Mouse (Mus musculus) brain, embryonic 18.5 days (tissue): ENCODE results near the gene Trabd.

ENCODE experiments used
- DNase-seq: peaks from one replicate; pipeline ENCODE4 v3.0.0-alpha.2; 2012; ENCODE audit warnings: low read depth, low spot score

Gene Trabd

DNA sequence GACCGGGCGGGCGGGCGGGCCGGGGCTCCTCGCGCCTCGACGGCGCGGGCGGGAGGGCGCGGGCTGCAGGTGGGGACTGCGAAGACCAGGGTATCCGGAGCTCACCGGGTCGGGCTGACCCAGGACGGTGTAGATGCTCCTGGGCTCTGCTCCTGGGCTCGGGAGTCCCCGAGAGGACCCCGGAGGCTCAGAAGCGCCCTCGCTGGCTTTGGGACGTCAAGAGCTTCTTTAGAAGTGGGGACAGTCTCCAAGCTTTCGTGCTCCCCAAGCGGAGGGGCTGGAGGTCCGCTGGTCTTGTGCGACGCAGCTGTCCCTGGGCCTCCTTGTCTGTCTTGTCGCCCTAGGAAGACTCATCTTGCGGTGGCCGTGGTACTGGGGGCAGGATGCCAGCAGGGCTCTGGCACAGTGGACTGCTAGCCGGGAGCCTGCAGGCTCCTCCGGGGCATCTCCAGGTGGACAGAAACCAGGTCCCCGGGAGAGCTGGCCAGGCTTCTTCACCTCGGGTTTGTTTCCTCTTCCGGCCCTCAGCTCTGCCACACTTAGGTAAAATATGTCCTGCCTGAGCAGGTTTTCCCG is 1.3 kb downstream of the Trabd start:
- DNase-seq = no peak

GRCm38 (mm10) chr15:89078208-89078836 is 3.4 kb downstream of the Trabd start:
- no peak for DNase-seq

DNA sequence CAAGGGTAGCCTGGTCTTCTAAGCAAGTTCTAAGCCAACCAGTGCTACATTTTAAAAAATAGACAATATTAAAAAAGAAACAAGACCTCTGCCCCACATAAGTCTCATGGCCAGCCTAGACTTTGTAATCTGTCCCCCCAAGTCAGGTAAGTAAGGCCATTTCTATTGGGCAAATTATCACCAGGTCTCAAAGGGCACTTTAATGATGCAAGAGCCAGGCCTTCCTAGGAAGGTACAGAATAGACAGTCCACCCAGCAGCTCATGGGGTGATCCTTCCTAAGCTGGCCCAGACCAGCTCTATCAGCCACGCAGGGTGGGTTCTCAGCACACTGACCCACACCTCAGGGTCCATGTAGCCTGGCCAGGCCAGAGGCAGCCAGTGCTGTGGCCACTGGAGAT is 9.0 kb downstream of the Trabd start:
- DNase-seq = no peak

- no peak for DNase-seq
Observed at GRCm38 (mm10) chr15:89084826-89085225, 9.9 kb downstream of the Trabd start.

GRCm38 (mm10) chr15:89088607-89089247 is 13.8 kb downstream of the Trabd start, which contains the start of gene Selenoo:
TSS of gene Selenoo (plus strand) at chr15:89089084.
- peak; percentile 75 for DNase-seq

DNA sequence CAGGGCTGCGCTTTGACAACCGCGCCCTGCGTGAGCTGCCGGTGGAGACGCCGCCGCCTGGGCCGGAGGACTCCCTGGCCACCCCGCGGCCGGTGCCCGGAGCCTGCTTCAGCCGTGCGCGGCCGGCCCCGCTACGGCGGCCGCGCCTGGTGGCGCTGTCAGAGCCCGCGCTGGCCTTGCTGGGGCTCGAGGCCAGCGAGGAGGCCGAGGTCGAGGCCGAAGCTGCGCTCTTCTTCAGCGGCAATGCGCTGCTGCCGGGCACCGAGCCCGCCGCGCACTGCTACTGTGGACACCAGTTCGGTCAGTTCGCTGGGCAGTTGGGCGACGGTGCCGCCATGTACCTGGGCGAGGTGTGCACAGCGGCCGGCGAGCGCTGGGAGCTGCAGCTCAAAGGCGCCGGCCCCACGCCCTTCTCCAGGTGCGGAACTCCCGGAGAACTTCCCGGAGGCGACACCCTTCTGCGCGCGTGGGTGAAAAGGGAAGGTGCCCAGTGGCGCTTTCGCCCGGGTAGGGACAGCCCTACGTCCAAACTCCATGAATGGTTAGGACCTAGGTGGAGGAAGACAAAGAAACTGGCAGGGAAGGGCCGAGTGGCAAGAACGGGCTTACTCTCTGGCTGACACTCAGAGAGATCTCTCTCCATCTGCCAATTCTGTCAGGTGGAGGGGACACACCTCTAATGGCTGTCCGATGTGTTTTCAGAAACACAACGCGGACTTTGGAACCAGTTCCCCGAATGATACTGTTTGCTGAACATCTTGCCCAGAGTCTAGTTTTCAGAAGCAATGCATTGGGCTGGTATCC is 14.5 kb downstream of the Trabd start:
- no peak for DNase-seq

DNA sequence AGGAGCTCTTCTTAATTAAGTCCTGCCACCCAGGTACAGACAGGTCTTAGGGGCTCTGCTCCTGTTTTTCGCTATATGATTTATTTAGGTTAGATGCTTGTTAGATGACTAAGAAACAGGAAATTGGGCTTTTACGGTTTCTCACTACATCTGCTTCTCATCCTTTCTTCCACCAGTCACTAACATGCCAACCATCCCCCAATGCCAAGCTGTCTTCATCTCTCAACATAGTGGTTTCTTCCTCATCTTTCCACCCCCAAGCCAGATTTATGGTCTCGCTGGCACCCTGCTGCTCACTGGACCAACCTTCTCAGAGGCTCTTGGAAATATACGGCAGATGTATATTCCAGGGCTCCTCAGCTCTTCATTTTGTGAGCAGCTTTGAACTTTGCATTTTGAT is 15.7 kb downstream of the Trabd start:
- DNase-seq = no peak

DNA sequence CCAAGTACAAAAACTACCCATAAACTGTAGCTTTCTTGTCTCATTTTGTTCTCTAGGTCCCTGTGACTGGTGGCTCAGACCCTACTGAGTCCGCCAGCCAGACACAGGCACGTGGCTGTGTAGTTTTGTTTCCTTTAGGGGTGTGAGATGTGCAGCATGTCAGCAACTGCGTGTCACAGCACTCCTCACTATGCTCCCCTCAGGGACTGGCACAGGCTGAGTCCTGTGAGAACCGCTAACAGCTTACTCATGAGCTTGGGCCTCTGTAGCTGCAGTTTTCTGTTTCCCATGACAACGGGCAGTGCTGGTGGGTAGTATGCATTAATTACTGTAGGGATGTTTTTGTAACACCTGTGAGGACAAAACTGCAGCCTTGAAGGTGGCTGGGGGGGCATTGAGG is 17.3 kb downstream of the Trabd start:
- no peak for DNase-seq

DNA sequence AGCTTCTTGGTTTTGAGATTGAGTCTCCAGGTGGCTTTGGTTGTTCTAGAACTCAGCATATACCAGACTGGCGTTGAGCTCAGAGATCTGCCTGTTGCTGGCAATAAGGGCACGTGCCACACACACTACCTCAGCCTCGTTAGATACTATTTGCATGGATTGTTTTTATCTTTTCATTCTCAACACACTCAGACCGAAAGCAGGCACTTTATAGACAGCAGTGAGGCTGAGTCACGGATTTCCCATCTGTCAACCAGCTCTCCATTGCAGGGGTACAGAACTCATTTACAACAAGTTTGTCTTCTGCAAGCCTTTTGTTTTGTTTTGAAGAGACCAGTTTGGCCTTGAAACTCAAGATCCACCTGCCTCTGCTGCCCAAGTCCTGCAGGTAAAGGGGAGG is 22.5 kb downstream of the Trabd start:
- DNase-seq = no peak

GRCm38 (mm10) chr15:89098616-89099015 is 23.7 kb downstream of the Trabd start:
- DNase-seq = no peak

DNA sequence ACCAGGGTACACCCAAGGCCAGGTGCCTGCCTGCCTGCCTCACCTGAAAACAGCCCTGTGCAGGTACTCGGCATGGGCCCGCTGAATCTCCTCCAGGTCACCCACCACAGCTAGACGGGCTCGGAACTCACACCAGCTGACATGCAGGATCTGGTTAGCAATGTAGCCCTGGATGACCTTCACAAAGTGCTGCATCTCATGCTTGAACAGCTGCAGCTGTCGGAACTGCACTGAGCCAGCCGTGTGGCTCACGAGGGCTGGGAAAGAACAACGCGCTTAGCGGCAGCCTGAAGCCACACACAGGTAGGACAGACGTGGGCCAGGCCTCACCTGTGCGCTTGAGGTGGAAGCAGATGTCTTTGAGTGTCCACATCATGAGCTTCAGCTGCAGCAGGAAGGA is 25.9 kb downstream of the Trabd start:
- no peak for DNase-seq

GRCm38 (mm10) chr15:89102646-89103045 is 27.7 kb downstream of the Trabd start:
- DNase-seq = no peak

- no peak for DNase-seq
Observed at GRCm38 (mm10) chr15:89103921-89104320, 29.0 kb downstream of the Trabd start.

- DNase-seq = no peak
Observed at GRCm38 (mm10) chr15:89104425-89104824, 29.5 kb downstream of the Trabd start.

DNA sequence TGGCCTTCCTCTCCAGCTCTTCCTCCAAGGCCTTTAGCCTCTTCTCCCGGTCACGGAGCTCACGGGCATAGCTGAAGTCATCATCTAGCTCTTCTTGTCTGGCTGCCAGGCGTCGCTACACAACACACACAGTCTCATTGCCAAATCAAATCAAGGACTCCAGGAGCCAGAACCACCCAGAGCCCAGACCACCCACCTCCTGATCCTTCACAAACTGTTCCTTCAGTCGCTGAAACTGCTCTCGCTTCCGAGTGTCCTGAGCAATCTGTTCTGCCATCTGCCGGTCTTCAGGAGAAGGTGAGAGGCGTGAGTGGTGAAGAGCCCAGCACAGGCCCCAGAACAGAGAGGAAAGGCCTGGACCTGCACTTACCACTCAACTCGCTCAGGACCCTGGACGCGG is 31.1 kb downstream of the Trabd start:
- DNase-seq = no peak

DNA sequence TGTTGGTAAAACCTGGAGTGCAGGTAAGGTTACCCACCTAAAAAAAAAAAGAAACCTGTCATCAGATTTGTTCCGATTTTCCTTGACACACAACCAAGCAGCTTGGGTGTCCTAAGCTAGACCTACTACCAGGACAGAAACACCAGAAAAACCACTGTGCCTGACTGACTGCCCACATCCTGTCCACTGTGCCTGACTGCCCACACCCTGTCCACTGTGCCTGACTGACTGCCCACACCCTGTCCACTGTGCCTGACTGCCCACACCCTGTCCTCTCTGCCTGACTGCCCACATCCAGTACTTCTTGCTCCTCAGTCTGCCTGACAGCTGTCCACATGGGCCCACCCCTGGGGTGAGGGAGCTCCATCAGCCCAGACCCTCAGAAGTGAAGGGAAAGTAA is 32.1 kb downstream of the Trabd start:
- DNase-seq = no peak

DNA sequence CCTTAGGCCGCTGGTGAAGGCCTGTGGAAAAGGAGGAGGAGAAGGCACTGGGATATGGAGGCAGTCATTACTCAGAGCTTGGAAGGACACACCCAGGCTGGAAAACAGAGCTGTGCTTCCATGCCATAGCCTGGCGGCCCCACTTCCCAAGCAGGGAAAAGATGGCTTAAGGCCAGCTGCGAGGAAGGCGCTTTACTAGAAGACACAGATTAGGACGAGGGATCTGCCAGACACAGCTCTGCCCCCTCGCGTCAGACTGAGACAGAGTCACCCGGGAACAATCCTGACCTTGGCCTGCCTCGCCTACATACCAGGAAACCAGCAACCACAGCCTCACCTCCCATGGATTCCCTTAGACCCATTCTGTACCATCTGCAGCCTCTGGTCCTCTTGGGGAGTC is 35.2 kb downstream of the Trabd start:
- no peak for DNase-seq

DNA sequence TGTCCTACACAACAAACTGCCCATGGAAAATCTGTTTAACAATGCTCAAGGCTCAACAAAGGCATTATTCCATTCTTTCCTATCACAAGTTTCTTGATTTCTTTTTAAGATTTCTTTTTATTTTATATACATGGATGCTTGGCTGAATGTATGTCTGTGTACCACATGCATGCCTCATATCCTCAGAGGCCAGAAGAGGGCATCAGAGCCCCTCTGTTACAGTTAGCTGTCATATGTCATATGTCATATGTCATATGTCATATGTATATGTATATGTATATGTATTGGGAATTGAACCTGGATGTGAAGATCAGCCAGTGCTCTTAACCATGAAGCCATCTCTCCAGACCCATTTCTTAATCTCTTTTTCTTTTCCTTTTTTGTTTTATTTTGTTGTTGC is 43.1 kb downstream of the Trabd start:
- no peak for DNase-seq

DNA sequence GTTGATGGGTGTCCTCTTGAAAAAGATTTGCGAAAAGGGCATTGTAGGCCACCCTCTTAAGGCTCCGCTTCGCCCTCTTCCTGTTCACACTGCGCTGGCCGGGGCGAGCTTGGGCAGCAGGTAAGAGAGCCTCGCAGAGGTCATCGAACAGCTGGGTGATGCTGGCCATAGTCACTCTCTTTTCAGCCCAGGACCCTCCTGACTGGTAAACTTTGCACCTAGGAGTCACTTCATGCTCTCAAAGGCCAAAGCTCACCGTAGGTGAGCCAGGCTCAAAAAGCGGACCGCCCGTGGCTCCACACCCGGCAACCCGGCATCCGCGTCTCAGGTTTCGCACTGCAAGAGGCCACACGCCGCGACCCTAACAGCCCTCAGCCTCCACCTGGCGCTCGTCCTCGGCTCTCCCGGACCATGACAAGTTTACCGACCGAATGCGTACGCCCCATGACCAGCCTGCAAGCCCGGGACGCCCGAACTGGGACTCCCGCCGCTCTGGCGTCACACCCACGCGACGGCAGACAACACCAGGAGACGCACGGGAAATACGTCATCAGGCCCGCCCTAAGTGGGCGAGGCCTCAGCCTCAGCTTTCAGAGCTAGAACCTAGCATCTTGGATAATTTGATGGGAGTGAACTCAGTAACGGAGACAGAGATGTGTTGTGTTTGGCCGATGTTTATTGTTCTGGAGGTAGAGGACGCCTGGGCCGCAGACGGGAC is 47.9 kb downstream of the Trabd start, which contains the start of gene Tubgcp6:
TSS of gene Tubgcp6 (minus strand) at position 464 of the 718 bp plus-strand sequence.
- peak; percentile 89 for DNase-seq

- DNase-seq = no peak
Observed at GRCm38 (mm10) chr15:89123595-89123994, 48.7 kb downstream of the Trabd start.

DNA sequence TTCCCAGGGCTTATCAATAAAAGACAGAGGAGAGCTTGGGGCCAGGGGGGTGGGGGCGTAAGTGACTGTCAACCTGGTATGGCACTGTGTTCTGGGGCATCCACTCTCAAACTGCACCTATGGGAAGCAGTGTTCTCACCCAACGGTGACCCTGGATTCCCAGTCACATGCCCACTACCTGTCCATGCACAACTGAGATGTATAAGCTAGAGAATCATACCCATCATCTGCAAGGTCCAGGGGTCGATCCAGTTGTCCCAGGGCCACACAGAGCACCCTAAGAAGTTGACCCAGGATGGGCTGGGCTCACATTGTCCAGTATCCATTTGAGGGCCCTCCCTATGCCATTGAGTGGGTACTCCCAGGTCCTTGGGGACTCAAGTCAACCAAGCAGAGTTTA is 49.4 kb downstream of the Trabd start:
- no peak for DNase-seq

- no peak for DNase-seq
Observed at GRCm38 (mm10) chr15:89125351-89125750, 50.4 kb downstream of the Trabd start.
